Mouse (Mus musculus) liver, postnatal 0 days (tissue): ENCODE measurements around the gene Aicda. TPM values are rescaled to one million over a fixed set of nuclear protein-coding genes. Genes with fewer than 3 reads are reported as not detected.
"Not testable (repeated sequence)": the region's sequence is repeated elsewhere in the genome, so short reads cannot be mapped to it uniquely, and the experiment has no call there.

Experiments used
- ATAC-seq: fragments of 200-750 bp; cut with Nextera tagmentation; 2 replicates; pipeline ENCODE4 v1.8.0; 2017; ENCODE audit warnings: mild to moderate bottlenecking, moderate library complexity
- DNase-seq: peaks from one replicate; pipeline ENCODE4 v3.0.0-alpha.2; 2016
- H3K27ac ChIP-seq: fragments of 300-500 bp; sonication (generic); 2 replicates; pipeline ENCODE4 v1.5.1; 2014; ENCODE audit warnings: antibody characterized with exemption, moderate library complexity, mild to moderate bottlenecking, low read depth
- H3K27me3 ChIP-seq: fragments of 300-500 bp; sonication (generic); 2 replicates; pipeline ENCODE4 v1.6.1; 2014; ENCODE audit warnings: low read length, control low read depth, mixed read lengths; ENCODE audit not compliant: insufficient read depth
- H3K36me3 ChIP-seq: fragments of 300-500 bp; sonication (generic); replicated peaks from 2 replicates; pipeline ENCODE4 v1.6.1; 2014; ENCODE audit warnings: mild to moderate bottlenecking, control low read depth, low read length, moderate library complexity, mixed read lengths; ENCODE audit not compliant: insufficient read depth
- H3K4me1 ChIP-seq: fragments of 300-500 bp; sonication (generic); 2 replicates; pipeline ENCODE4 v1.6.1; 2014; ENCODE audit warnings: antibody characterized with exemption, mild to moderate bottlenecking, control low read depth; ENCODE audit not compliant: insufficient read depth
- H3K4me2 ChIP-seq: fragments of 300-500 bp; sonication (generic); 2 replicates; pipeline ENCODE4 v1.6.1; 2014; ENCODE audit warnings: low read depth, mild to moderate bottlenecking, low read length, moderate library complexity, mixed read lengths
- H3K4me3 ChIP-seq: fragments of 300-500 bp; sonication (generic); 2 replicates; pipeline ENCODE4 v1.5.1; 2014; ENCODE audit warnings: low read depth, low read length
- H3K9ac ChIP-seq: fragments of 300-500 bp; sonication (generic); replicated peaks from 2 replicates; pipeline ENCODE4 v1.6.1; 2014; ENCODE audit warnings: mild to moderate bottlenecking, moderate library complexity
- H3K9me3 ChIP-seq: fragments of 300-500 bp; sonication (generic); 2 replicates; pipeline ENCODE4 v1.6.1; 2016; ENCODE audit warnings: mild to moderate bottlenecking, control low read depth, low read length, mixed read lengths
- CTCF ChIP-seq: sonication (generic); IDR thresholded peaks from 2 replicates; pipeline ENCODE4 v1.5.1; 2016; ENCODE audit warnings: antibody characterized with exemption, low read depth
- EP300 ChIP-seq: IDR thresholded peaks from 2 replicates; pipeline ENCODE4 v1.6.1; 2016; ENCODE audit warnings: antibody characterized with exemption, low read depth, mild to moderate bottlenecking
- WGBS: fragments of 180-500 bp; shearing (Covaris S2); extraction: QIAGEN DNeasy Blood & Tissue Kit; methylation state at CpG from one replicate; pipeline ENCODE4 v1.1.7; 2014; ENCODE audit not compliant: insufficient replicate concordance; 5-methylcytosine and 5-hydroxymethylcytosine counted together
- polyA plus RNA-seq: library from polyadenylated mRNA; unstranded; fragments of >200 nt; fragmentation: Nextera tagmentation; extraction: Ambion mirVana; gene quantifications from 2 replicates; pipeline ENCODE4 v1.2.1, GENCODE M21; 2015

The Aicda gene
- 0.06 TPM in 1 of 2 replicates, not detected in the other for polyA plus RNA-seq

DNA sequence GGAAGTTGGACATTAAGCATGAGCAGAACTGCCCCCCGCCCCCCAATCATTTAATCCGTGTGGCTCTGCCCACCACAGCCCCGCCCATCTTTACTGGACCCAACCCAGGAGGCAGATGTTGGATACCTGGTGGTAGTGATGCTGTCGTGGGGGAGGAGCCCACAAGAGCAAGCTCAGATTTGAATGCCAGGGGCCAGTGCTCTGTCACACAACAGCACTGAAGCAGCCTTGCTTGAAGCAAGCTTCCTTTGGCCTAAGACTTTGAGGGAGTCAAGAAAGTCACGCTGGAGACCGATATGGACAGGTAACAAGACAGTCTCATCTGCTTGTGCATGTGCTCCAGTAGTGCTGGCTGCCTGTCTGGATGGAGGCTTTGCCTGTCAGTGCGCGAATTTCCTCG, at the start of gene Aicda:
TSS of gene Aicda (plus strand) at position 196 of the 400 bp plus-strand sequence.
- TF ChIP-seq CTCF (no peak), EP300 (no peak)
- Histone ChIP-seq H3K4me2 (no peak within 1 kb of the TSS), H3K4me1 (no peaks in the 10 kb centered on the region), H3K27ac (no peak within 1 kb of the TSS), H3K36me3 (no peaks in the 10 kb centered on the region), H3K27me3 (no peaks in the 10 kb centered on the region), H3K9me3 (no peaks in the 10 kb centered on the region), H3K9ac (no peak within 1 kb of the TSS), H3K4me3 (no peak within 1 kb of the TSS)
- 55% methylated on average over 9 of the region's 9 CpGs for WGBS
- ATAC-seq (no peak), DNase-seq (no peak)

DNA sequence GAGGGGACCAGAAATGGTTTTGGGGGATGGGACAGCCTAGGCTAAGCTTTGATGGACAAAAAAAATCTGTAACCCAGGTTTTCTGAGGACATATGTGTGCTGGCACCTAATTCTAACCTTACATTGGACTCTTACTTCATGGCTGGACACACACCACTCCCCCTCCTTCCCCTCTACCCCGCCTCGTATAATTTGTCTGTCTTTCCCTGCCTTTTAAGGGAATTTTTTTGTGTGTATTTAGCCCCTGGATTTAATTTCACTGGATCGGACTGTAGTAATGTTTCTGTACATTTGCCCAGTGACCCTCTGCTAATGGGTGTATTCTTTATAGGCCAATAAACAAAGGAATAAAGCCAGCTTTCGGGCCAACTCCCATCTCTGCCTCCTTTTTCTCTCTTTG, 48.6 kb upstream of the Aicda start:
- ATAC-seq (no peak), DNase-seq (no peak)
- Histone ChIP-seq H3K9me3 (no peaks in the 10 kb centered on the region), H3K27ac (no peak overlapping the region), H3K4me2 (no peak overlapping the region), H3K9ac (no peak overlapping the region), H3K36me3 (no peaks in the 10 kb centered on the region), H3K27me3 (no peaks in the 10 kb centered on the region), H3K4me3 (no peak overlapping the region), H3K4me1 (no peaks in the 10 kb centered on the region)
- WGBS = 73% methylated on average over 4 of the region's 4 CpGs
- TF ChIP-seq CTCF (no peak), EP300 (no peak)

DNA sequence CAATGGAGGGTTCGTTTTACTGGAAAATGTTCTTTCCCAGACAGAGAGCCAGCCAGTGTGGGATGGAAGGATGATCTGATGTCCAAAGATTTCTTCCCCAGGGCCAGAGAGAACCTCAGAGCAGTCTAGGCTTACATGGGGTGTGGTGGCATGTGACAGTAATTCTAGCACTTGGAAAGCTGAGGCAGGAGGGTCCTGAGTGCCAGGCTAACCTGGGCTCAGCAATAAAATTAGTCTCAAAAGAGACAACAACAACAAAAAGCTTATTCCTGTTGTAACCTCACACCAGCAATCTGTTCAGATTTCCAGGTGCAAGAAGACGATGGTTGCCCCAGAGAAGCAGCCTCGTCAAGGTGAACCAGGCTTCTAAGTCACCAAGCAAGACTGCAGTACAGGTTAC, 48.1 kb upstream of the Aicda start, which contains the start of gene Mfap5:
TSS of gene Mfap5 (plus strand) at position 301 of the 400 bp plus-strand sequence.
- no peaks in the 10 kb centered on the region for H3K9me3 ChIP-seq
- no peak within 1 kb of the TSS for H3K27ac ChIP-seq
- TF ChIP-seq EP300 (no peak), CTCF (no peak)
- H3K27me3 ChIP-seq = no peaks in the 10 kb centered on the region
- 81% methylated on average over 3 of the region's 3 CpGs for WGBS
- H3K9ac ChIP-seq = no peak within 1 kb of the TSS
- no peak for DNase-seq
- no peaks in the 10 kb centered on the region for H3K36me3 ChIP-seq
- H3K4me2 ChIP-seq = no peak within 1 kb of the TSS
- no peak for ATAC-seq
- H3K4me3 ChIP-seq = no peak within 1 kb of the TSS
- no peaks in the 10 kb centered on the region for H3K4me1 ChIP-seq

DNA sequence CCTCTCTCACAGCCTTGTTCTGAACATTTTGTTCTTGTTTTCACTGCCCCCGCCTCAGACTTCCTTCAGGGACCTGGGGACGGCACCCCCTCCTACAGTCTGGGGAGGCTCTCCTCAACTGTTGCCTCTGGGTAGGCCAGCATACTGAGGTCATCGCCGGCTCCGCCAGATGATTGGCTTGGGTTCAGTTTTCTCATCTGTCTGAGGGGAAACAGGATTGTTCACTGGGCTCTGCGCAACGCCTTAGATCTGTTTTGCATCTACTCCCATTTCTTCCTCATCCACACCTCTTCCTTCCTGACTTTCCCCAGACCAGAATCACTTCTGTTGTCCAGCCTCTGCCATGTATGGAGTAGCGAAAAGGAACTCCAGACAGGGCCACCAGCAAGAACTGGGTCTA, 45.1 kb upstream of the Aicda start:
- Histone ChIP-seq H3K9me3 (no peaks in the 10 kb centered on the region), H3K4me2 (no peak overlapping the region), H3K9ac (no peak overlapping the region), H3K4me1 (no peaks in the 10 kb centered on the region), H3K27me3 (no peaks in the 10 kb centered on the region), H3K36me3 (no peaks in the 10 kb centered on the region), H3K4me3 (no peak overlapping the region), H3K27ac (no peak overlapping the region)
- TF ChIP-seq CTCF = no peak
- ATAC-seq (no peak), DNase-seq (no peak)
- 52% methylated on average over 8 of the region's 8 CpGs for WGBS

DNA sequence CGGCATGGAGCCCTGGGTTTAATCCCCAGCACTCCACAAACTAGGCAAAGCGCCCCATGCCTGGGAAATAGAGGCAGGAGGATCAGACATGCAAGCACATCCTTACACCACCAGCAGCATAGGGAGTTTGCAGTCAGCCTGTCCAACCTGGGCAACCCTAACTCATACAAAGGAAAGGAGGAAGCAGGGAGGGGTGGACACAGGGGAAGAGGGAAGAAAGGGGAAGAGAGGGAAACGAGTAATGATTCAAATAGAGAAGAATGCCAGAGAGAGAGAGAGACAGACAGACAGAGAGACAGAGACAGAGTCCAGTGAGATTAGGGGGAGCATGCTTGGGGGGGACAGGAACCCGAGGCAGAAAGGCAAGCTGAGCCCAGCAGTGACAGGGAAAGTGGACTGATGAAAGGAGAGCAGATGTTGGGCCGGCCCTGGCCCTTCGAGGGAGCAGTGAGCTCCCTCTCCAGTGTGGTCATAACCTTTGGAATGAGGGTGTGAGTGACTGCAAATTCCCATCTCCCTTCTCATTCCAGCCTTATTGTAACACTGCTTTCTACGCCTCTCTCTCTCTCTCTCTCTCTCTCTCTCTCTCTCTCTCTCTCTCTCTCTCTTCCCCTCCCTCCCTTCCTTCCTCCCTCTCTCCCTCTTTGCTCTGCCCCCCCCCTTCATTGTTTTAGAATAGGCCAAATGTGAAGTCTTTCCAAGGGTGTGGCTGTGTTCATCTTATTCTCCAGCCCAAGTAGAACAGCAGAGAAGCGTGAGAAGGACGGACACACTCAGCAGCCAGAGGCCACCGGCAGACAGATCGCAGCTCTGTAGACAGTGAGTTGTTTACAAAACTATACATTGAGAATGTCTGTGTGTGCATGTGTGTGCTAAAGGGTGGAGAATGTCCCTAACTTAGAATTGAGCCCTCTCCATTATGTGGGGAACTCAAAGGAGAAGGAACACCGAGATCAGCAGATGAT, 40.4 kb upstream of the Aicda start:
- Histone ChIP-seq H3K4me1 (no peaks in the 10 kb centered on the region), H3K9ac (no peak overlapping the region), H3K27me3 (no peaks in the 10 kb centered on the region), H3K27ac (no peak overlapping the region), H3K36me3 (no peaks in the 10 kb centered on the region), H3K4me3 (no peak overlapping the region), H3K4me2 (no peak overlapping the region), H3K9me3 (no peaks in the 10 kb centered on the region)
- ATAC-seq (no peak), DNase-seq (no peak)
- WGBS = 54% methylated on average over 11 of the region's 12 CpGs
- TF ChIP-seq CTCF (no peak), EP300 (no peak)

DNA sequence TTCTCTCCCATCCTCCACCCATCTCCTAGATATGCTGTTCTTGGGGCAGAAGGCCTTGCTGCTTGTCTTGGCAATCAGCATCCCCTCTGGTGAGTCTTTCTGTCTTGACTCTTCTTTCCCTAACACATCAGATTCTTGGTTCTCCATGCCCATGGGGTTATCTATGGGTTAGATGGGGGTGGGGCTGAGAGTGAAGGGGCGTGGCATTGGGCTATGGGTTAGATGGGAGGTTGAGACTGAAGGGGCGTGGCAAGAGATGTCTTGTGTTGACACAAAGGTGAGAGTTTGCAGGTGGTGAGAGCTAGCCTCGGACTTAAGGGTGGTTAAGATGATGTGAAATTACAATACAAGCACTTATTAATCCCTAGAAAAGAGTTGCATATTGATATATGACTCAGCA, 39.3 kb upstream of the Aicda start:
- Histone ChIP-seq H3K4me2 (no peak overlapping the region), H3K4me3 (no peak overlapping the region), H3K9ac (no peak overlapping the region), H3K4me1 (no peaks in the 10 kb centered on the region), H3K36me3 (no peaks in the 10 kb centered on the region), H3K9me3 (no peaks in the 10 kb centered on the region), H3K27ac (no peak overlapping the region), H3K27me3 (no peaks in the 10 kb centered on the region)
- DNase-seq (no peak), ATAC-seq (no peak)
- TF ChIP-seq EP300 (no peak), CTCF (no peak)
- WGBS = 50% methylated on average over 3 of the region's 3 CpGs

DNA sequence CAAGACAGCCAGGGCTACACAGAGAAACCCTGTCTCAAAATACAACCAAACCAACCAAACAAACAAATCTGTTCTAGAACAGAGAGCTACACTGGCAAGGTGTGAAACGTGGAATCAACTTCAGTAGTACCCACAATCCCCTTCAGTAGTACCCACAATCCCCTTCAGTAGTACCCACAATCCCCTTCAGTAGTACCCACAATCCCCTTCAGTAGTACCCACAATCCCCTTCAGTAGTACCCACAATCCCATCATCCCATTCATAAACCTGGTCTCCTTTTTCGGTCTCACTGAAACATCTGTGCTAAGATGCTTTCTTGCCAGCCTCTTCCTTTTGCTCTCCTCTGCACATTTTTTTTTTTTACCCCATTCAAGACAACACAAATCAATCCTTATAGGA, 37.8 kb upstream of the Aicda start:
- H3K36me3 ChIP-seq, H3K4me2 ChIP-seq, DNase-seq, H3K9ac ChIP-seq, H3K9me3 ChIP-seq, H3K4me3 ChIP-seq, H3K27ac ChIP-seq, H3K4me1 ChIP-seq, ATAC-seq, H3K27me3 ChIP-seq: not testable (repeated sequence)
- 82% methylated on average over 2 of the region's 2 CpGs for WGBS
